Mouse (Mus musculus) heart, adult 2 months (tissue): ENCODE results near the gene Psmd5.
"Not testable (repeated sequence)": the region's sequence is repeated elsewhere in the genome, so short reads cannot be mapped to it uniquely, and the experiment has no call there.

ENCODE experiments used
- CTCF ChIP-seq: fragments of 200-600 bp; IDR thresholded peaks from 2 replicates; pipeline ENCODE4 v1.8.1; 2022; ENCODE audit warnings: antibody characterized with exemption, mild to moderate bottlenecking, moderate library complexity
- POLR2A ChIP-seq: fragments of 200-500 bp; IDR thresholded peaks from 2 replicates; pipeline ENCODE4 v1.6.1; 2011; ENCODE audit warnings: mild to moderate bottlenecking, low read depth, low read length, control low read depth; ENCODE audit not compliant: insufficient read depth

GRCm38 (mm10) chr2:34815893-34816292 lies 58.9 kb downstream of the Psmd5 start:
- TF ChIP-seq POLR2A, CTCF: not testable (repeated sequence)
